Mouse (Mus musculus): Measurements from ENCODE around the gene Atp6v0a1. TPM values are rescaled to one million over a fixed set of nuclear protein-coding genes. Genes with fewer than 3 reads are reported as not detected.

Gene Atp6v0a1
- polyA plus RNA-seq, 1 experiment: 312 TPM

Other genes starting within 250 kb of the Atp6v0a1 start
- gene Kcnh4, start 249.5 kb upstream of the Atp6v0a1 start, polyA plus RNA-seq (2012; rRNA removed): 15.8 and 19.2 TPM in 2 replicates
- 0.50 and 0.62 TPM in 2 replicates for gene Hcrt, start 246.5 kb upstream of the Atp6v0a1 start, polyA plus RNA-seq (2012; rRNA removed)
- 7.7 and 9.3 TPM in 2 replicates for gene Ghdc, start 238.5 kb upstream of the Atp6v0a1 start, polyA plus RNA-seq (2012; rRNA removed)
- 28.7 and 29.6 TPM in 2 replicates for gene Stat5b, start 158.7 kb upstream of the Atp6v0a1 start, polyA plus RNA-seq (2012; rRNA removed)
- 3.4 and 3.7 TPM in 2 replicates for gene Stat5a, start 150.1 kb upstream of the Atp6v0a1 start, polyA plus RNA-seq (2012; rRNA removed)
- gene Stat3, start 69.9 kb upstream of the Atp6v0a1 start, polyA plus RNA-seq (2012; rRNA removed): 49.1 TPM in 2 replicates
- 20.9 and 21.0 TPM in 2 replicates for gene Cavin1, start 38.6 kb upstream of the Atp6v0a1 start, polyA plus RNA-seq (2012; rRNA removed)
- 11.8 and 13.0 TPM in 2 replicates for gene Naglu, start 60.6 kb downstream of the Atp6v0a1 start, polyA plus RNA-seq (2012; rRNA removed)
- gene Hsd17b1, start 69.0 kb downstream of the Atp6v0a1 start, polyA plus RNA-seq (2012; rRNA removed): 0.46 and 0.55 TPM in 2 replicates
- gene Coasy, start 73.1 kb downstream of the Atp6v0a1 start, polyA plus RNA-seq (2012; rRNA removed): 30.8 and 34.1 TPM in 2 replicates
- 52.0 and 56.0 TPM in 2 replicates for gene Mlx, start 77.8 kb downstream of the Atp6v0a1 start, polyA plus RNA-seq (2012; rRNA removed)
- gene Psmc3ip, start 86.0 kb downstream of the Atp6v0a1 start, polyA plus RNA-seq (2012; rRNA removed): 5.6 and 7.8 TPM in 2 replicates
- gene Retreg3, start 110.4 kb downstream of the Atp6v0a1 start, polyA plus RNA-seq (2012; rRNA removed): 66.2 and 66.5 TPM in 2 replicates
- gene Tubg1, start 110.5 kb downstream of the Atp6v0a1 start, polyA plus RNA-seq (2012; rRNA removed): 21.5 and 24.7 TPM in 2 replicates
- 56.4 and 58.0 TPM in 2 replicates for gene Tubg2, start 146.5 kb downstream of the Atp6v0a1 start, polyA plus RNA-seq (2012; rRNA removed)
- gene Cntnap1, start 161.1 kb downstream of the Atp6v0a1 start, polyA plus RNA-seq (2012; rRNA removed): 65.8 TPM in 2 replicates
- gene Plekhh3, start 161.9 kb downstream of the Atp6v0a1 start, polyA plus RNA-seq (2012; rRNA removed): 15.8 and 17.9 TPM in 2 replicates
- 0.36 and 0.42 TPM in 2 replicates for gene Ccr10, start 166.0 kb downstream of the Atp6v0a1 start, polyA plus RNA-seq (2012; rRNA removed)
- gene Ezh1, start 217.0 kb downstream of the Atp6v0a1 start, polyA plus RNA-seq (2012; rRNA removed): 44.8 and 50.3 TPM in 2 replicates
- 65.6 and 82.1 TPM in 2 replicates for gene Ramp2, start 236.6 kb downstream of the Atp6v0a1 start, polyA plus RNA-seq (2012; rRNA removed)
- gene Vps25, start 244.3 kb downstream of the Atp6v0a1 start, polyA plus RNA-seq (2012; rRNA removed): 63.8 TPM in 2 replicates

All from frontal cortex, adult 2 months (tissue).